Mouse (Mus musculus) embryonic facial prominence, embryonic 13.5 days (tissue): ENCODE data around the gene Cirbp. TPM values are rescaled to one million over a fixed set of nuclear protein-coding genes. Genes with fewer than 3 reads are reported as not detected.
A peak's percentile ranks its signal among the peaks of the same experiment; 100 is the strongest.

Experiments used
- ATAC-seq: fragments of 200-750 bp; cut with Nextera tagmentation; 2 replicates; pipeline ENCODE4 v1.8.0; 2017; ENCODE audit warnings: low read depth; ENCODE audit not compliant: insufficient number of reproducible peaks, insufficient read depth, low FRiP score, low TSS enrichment
- H3K27ac ChIP-seq: fragments of 300-500 bp; sonication (generic); 2 replicates; pipeline ENCODE4 v1.5.1; 2015; ENCODE audit warnings: moderate library complexity, mild to moderate bottlenecking, inconsistent platforms
- H3K27me3 ChIP-seq: fragments of 300-500 bp; sonication (generic); 2 replicates; pipeline ENCODE4 v1.6.1; 2015; ENCODE audit warnings: mild to moderate bottlenecking, inconsistent platforms
- H3K36me3 ChIP-seq: fragments of 300-500 bp; sonication (generic); 2 replicates; pipeline ENCODE4 v1.6.1; 2015; ENCODE audit warnings: mild to moderate bottlenecking, inconsistent platforms
- H3K4me1 ChIP-seq: fragments of 300-500 bp; sonication (generic); 2 replicates; pipeline ENCODE4 v1.6.1; 2015; ENCODE audit warnings: inconsistent platforms
- H3K4me2 ChIP-seq: fragments of 300-500 bp; sonication (generic); 2 replicates; pipeline ENCODE4 v1.6.1; 2015; ENCODE audit warnings: moderate library complexity, mild to moderate bottlenecking, inconsistent platforms
- H3K4me3 ChIP-seq: fragments of 300-500 bp; sonication (generic); 2 replicates; pipeline ENCODE4 v1.5.1; 2015; ENCODE audit warnings: mild to moderate bottlenecking, inconsistent platforms
- H3K9ac ChIP-seq: fragments of 300-500 bp; sonication (generic); 2 replicates; pipeline ENCODE4 v1.6.1; 2015; ENCODE audit warnings: mild to moderate bottlenecking, inconsistent platforms
- H3K9me3 ChIP-seq: fragments of 300-500 bp; sonication (generic); 2 replicates; pipeline ENCODE4 v1.6.1; 2016; ENCODE audit warnings: inconsistent platforms
- WGBS: fragments of 180-500 bp; shearing (Covaris S2); methylation state at CpG from one replicate; pipeline ENCODE4 v1.1.7; 2015; ENCODE audit warnings: mixed read lengths; 5-methylcytosine and 5-hydroxymethylcytosine counted together
- polyA plus RNA-seq: library from polyadenylated mRNA; unstranded; fragments of >200 nt; fragmentation: Nextera tagmentation; extraction: Ambion mirVana; gene quantifications from 2 replicates; pipeline ENCODE4 v1.2.1, GENCODE M21; 2015

The Cirbp gene
- polyA plus RNA-seq: 142 and 162 TPM in 2 replicates

DNA sequence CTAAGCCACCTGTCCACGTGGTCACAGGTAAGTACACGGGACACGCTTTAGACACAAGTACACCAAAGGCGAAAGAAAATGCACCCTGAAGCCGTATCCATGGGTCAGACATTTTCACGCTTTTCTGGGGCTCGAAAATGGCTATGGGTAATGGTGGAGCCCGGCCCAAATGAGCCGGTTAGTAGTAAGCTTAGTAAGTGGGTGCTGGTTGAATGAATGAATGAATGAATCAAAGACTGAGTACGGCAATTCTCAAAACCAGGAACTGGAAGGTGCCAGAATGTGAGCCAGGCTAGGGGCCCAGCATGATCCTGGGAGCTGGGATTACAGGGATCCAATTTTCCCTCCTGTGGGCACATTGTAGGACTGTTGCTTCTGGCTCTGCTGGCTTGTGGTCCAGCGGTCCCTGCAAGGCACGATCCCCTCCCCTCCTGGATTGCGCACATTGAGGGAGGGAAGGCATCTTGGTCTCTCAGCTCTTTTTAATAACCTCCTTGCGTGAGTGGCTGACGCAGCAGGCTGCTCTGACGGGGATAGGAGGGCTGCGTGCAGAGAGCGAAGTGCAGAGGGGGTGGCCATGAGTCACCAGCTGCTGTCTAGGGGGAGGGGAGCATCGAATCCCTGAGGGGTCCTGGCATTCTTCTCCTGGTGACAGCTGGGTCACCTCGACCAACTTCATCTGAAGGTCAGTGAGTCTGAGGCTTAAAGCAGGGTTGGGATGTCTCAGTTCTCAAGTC is at the start of gene Cirbp:
TSS of gene Cirbp (plus strand) at position 594 of the 737 bp plus-strand sequence.
- Histone ChIP-seq H3K27ac (peak within 1 kb of the TSS; percentile 99), H3K9ac (peak within 1 kb of the TSS; percentile 71), H3K4me3 (peak within 1 kb of the TSS; percentile 45), H3K4me1 (peaks cover 78% of the 10 kb centered on the region), H3K9me3 (no peaks in the 10 kb centered on the region), H3K27me3 (no peaks in the 10 kb centered on the region), H3K4me2 (peak within 1 kb of the TSS; percentile 93), H3K36me3 (peaks cover 9% of the 10 kb centered on the region)
- no peak for ATAC-seq
- whole genome bisulfite sequencing: 12% methylated on average over 20 of the region's 20 CpGs

DNA sequence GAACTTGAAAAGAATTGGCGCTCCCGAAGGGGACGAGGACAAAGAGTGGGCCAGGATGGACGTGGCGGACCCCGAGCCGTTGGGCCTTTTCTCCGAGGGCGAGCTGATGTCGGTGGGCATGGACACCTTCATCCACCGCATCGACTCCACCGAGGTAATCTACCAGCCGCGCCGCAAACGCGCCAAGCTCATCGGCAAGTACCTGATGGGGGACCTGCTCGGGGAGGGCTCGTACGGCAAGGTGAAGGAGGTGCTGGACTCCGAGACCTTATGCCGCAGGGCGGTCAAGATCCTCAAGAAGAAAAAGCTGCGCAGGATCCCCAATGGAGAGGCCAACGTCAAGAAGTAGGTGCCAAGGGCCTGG is 49.2 kb upstream of the Cirbp start:
- H3K36me3 ChIP-seq: peaks cover 39% of the 10 kb centered on the region
- peak overlapping the region; percentile 81; the same call in 1 of the 2 replicates for H3K27ac ChIP-seq
- peak overlapping the region; percentile 93 for H3K9ac ChIP-seq
- no peaks in the 10 kb centered on the region for H3K9me3 ChIP-seq
- WGBS: under 1% methylated on average over 27 of the region's 27 CpGs
- peaks cover 44% of the 10 kb centered on the region for H3K4me1 ChIP-seq
- peak overlapping the region; percentile 98 for H3K4me2 ChIP-seq
- no peak for ATAC-seq
- H3K4me3 ChIP-seq: peak overlapping the region; percentile 96
- H3K27me3 ChIP-seq: no peaks in the 10 kb centered on the region

DNA sequence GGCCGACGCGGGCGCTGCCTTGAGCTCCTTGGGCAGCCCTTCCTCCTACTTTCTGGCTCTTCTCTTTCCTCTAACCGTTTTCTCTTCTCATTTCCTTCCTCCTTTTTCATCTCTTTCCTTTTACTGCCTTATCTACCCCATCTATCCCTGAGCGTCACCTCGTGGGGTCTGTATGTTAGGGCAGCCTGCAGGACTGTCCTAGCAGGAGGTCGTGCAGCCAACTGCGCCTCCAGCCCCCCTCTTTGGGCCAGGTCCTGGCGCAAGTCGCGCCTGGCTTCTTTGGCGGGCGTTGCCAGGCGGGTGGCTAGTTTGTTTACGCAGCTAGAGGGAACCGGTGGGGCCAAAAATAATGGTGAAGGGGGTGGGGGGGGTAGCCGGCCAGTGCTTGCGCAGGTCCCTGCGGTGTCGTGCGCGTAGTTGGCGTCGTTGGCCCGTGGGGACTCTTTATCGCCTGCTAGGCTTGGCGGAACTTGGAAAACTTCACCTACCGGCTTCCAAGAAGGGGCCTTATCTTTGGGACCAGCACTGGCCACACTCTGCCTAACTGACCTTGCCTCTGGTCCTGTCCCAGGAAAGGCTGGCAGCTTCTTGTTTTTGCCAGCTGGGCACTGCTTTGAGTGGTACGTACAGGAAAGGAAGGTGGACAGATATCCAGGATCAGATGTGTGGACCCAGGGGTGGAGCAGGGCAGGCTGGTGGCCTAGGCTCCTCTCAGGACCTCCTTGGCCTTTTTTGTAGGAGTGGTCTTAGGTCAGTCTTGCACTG is 48.7 kb upstream of the Cirbp start:
- peaks cover 44% of the 10 kb centered on the region for H3K36me3 ChIP-seq

DNA sequence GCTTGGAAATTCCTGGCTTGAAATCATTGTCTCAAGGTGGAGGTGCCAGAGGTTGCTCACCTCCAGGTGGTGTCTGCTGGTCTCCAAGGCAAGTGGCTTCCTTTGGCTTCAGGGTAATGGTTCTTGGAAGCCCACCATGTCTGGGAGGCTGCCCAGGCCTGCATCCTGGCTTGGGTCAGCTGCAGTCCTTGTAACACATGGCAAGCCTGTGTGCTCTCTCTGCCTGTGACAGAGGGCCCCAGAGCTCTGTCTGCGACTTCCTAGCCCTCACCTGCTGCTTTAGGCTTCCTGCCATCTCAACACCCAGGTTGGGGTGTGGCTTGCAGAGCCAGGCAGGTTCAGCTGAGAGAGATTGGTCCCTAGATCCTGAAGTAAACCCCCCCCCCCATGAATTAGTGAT is 48.0 kb upstream of the Cirbp start:
- Histone ChIP-seq H3K9ac (peak overlapping the region; percentile 93), H3K9me3 (no peaks in the 10 kb centered on the region), H3K27ac (0 out of 2 replicates have a peak overlapping the region, but pooled peaks have one; percentile 81), H3K4me2 (peak overlapping the region; percentile 98), H3K36me3 (peaks cover 50% of the 10 kb centered on the region), H3K4me3 (peak overlapping the region; percentile 96), H3K4me1 (peaks cover 44% of the 10 kb centered on the region), H3K27me3 (no peaks in the 10 kb centered on the region)
- no peak for ATAC-seq
- WGBS: 40% methylated on average over 1 of the region's 1 CpGs

More for the DNA sequence above, 48.7 kb upstream of the Cirbp start:
- 4% methylated on average over 30 of the region's 30 CpGs for WGBS
- Histone ChIP-seq H3K9ac (peak overlapping the region; percentile 93), H3K4me1 (peaks cover 44% of the 10 kb centered on the region), H3K27ac (0 out of 2 replicates have a peak overlapping the region, but pooled peaks have one; percentile 81), H3K4me2 (peak overlapping the region; percentile 98), H3K4me3 (peak overlapping the region; percentile 96), H3K27me3 (no peaks in the 10 kb centered on the region), H3K9me3 (no peaks in the 10 kb centered on the region)
- no peak for ATAC-seq

DNA sequence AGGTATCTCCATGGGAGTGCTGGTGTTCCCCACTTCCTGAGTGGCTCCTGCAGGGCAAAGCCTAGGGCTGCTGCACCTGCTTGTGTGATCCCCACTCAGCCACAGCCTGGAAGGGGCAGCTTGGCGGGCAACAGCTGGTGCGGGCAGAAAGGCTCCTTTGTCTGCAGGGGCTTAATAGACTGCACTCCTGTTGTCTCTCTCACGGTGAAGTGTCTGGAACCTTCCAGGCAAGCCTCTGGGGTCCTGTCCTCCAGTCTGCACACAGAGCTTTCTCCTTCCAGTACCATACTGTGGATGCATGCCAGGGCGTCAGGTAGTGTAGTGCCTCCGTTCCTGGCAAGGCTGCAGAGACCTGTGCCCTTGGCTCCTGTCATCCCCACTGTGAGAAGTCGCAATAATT is 47.2 kb upstream of the Cirbp start:
- no peaks in the 10 kb centered on the region for H3K9me3 ChIP-seq
- ATAC-seq: no peak
- WGBS: 75% methylated on average over 6 of the region's 6 CpGs
- H3K4me3 ChIP-seq: peak overlapping the region; percentile 96
- no peaks in the 10 kb centered on the region for H3K27me3 ChIP-seq
- peak overlapping the region; percentile 98 for H3K4me2 ChIP-seq
- peak overlapping the region; percentile 7; the same call in 1 of the 2 replicates for H3K27ac ChIP-seq
- peaks cover 49% of the 10 kb centered on the region for H3K4me1 ChIP-seq
- H3K36me3 ChIP-seq: peaks cover 58% of the 10 kb centered on the region
- H3K9ac ChIP-seq: peak overlapping the region; percentile 93

DNA sequence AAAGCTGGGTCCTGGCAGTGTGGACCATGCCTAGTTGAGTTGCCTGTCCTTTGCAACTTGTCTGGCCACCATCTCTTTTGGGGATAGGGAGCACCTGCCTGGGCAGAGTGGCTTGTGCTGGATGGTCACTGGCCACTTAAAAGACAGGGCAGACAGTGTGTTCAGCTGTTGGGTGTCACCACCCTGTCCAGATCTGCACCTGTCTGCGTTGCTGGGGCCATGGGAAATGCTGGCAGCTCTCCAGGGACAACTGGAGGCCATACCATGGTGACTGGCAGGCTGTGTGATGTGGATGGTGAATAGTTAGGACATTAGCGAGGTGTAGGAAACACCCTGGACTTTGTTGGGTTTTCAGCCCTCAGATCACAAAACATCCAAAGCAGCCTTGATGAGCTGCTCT is 45.6 kb upstream of the Cirbp start:
- peaks cover 74% of the 10 kb centered on the region for H3K36me3 ChIP-seq
- peak overlapping the region; percentile 32 for H3K9ac ChIP-seq
- H3K4me3 ChIP-seq: no peak overlapping the region

DNA sequence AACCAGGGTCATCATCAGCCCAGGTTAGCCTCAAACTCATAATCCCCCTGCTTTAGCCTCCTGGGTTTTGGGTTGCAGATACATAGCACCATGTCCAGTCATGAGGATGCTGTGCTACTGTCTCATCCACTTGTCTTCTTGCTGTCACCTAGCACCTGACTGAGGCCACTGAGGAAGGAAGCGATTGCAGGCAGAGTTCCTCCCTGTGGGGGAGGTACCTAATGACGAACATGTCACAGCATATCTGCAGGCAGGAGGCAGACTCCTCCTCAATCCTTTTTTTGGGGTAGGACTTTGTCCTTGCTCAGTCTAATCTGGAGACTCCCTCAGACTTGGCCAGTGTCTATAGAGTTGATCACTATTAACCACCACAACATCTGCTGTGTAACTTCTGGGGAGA is 44.1 kb upstream of the Cirbp start:
- H3K27ac ChIP-seq: no peak overlapping the region
- WGBS: 84% methylated on average over 2 of the region's 2 CpGs
- H3K9ac ChIP-seq: no peak overlapping the region
- no peak overlapping the region for H3K4me3 ChIP-seq
- H3K36me3 ChIP-seq: peaks cover 89% of the 10 kb centered on the region
- peaks cover 41% of the 10 kb centered on the region for H3K4me1 ChIP-seq
- no peak overlapping the region for H3K4me2 ChIP-seq
- no peaks in the 10 kb centered on the region for H3K27me3 ChIP-seq
- ATAC-seq: no peak
- H3K9me3 ChIP-seq: no peaks in the 10 kb centered on the region

More for the DNA sequence above, 45.6 kb upstream of the Cirbp start:
- H3K4me1 ChIP-seq: peaks cover 42% of the 10 kb centered on the region
- ATAC-seq: no peak
- H3K9me3 ChIP-seq: no peaks in the 10 kb centered on the region
- H3K27me3 ChIP-seq: no peaks in the 10 kb centered on the region
- 90% methylated on average over 2 of the region's 2 CpGs for WGBS
- H3K27ac ChIP-seq: 0 out of 2 replicates have a peak overlapping the region, but pooled peaks have one; percentile 7
- no peak overlapping the region for H3K4me2 ChIP-seq

DNA sequence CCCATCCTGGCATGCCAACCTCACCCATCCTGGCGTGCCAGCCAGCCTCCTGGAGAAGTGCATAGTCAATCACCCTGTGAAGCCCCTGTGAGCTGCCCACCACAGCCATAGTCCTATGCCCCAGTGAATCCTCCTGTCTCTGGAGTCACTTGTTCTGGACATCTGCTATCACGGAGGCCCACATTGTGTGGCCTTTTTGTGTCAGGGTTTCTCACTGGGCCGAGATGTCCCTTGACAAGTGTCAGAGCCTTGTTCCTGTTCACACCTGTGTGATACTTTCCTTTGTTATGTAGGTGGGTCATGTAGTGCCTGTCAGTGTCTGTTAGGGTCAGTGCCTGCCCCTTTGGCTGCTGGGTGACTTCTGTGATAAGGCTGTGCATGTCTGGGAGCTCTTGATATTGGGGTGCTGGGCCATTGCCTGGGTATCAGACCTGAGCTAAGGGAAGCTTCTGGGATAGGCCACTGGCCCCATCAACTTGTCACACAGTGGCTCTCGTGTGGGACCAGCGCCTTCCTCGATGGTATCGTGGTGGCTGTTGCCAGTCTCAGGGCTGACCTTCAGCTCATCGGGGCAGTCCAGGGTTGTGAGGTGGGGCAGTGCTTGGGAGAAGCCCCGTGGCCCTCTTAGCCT is 41.7 kb upstream of the Cirbp start:
- Histone ChIP-seq H3K27ac (no peak overlapping the region), H3K27me3 (no peaks in the 10 kb centered on the region), H3K36me3 (peaks cover 98% of the 10 kb centered on the region), H3K4me2 (no peak overlapping the region), H3K4me3 (no peak overlapping the region), H3K9ac (0 out of 2 replicates have a peak overlapping the region, but pooled peaks have one; percentile 11), H3K9me3 (no peaks in the 10 kb centered on the region), H3K4me1 (peaks cover 17% of the 10 kb centered on the region)
- 93% methylated on average over 9 of the region's 9 CpGs for WGBS
- no peak for ATAC-seq

DNA sequence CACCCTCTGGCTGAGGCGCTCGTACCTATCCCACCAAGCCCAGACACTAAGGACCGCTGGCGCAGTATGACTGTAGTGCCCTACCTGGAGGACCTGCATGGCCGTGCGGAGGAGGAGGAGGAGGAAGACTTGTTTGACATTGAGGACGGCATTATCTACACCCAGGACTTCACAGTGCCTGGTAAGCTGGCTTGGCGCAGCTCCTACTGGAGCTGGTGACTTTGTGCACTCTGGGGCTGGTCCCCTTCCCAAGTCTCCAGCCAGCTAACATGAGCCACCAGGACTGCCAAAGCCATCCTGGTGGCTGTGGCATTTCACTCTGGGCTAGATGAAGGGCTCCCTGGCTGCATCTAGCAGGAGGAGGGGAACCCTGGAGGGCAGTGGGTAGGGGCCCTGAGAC is 37.9 kb upstream of the Cirbp start:
- H3K27me3 ChIP-seq: no peaks in the 10 kb centered on the region
- no peak for ATAC-seq
- no peak overlapping the region for H3K27ac ChIP-seq
- WGBS: 90% methylated on average over 8 of the region's 8 CpGs
- H3K9ac ChIP-seq: no peak overlapping the region
- no peak overlapping the region for H3K4me3 ChIP-seq
- H3K4me2 ChIP-seq: no peak overlapping the region
- H3K4me1 ChIP-seq: peaks cover 23% of the 10 kb centered on the region
- H3K36me3 ChIP-seq: peaks cover 98% of the 10 kb centered on the region
- no peaks in the 10 kb centered on the region for H3K9me3 ChIP-seq

DNA sequence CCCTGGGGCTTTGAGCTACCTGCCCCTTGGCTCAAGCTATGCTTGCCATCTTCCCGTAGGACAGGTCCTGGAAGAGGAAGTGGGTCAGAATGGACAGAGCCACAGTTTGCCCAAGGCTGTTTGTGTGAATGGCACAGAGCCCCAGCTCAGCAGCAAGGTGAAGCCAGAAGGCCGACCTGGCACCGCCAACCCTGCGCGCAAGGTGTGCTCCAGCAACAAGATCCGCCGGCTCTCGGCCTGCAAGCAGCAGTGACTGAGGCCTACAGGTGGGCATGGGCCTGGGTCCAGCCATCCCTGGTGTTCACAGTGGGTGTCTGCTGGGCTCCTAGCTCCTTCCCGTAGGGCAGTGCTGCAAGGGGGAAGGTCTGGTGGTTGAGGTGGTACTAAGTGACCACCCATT is 35.9 kb upstream of the Cirbp start:
- 88% methylated on average over 9 of the region's 9 CpGs for WGBS
- ATAC-seq: no peak
- no peaks in the 10 kb centered on the region for H3K9me3 ChIP-seq
- peaks cover 97% of the 10 kb centered on the region for H3K36me3 ChIP-seq
- H3K27me3 ChIP-seq: peaks cover 1% of the 10 kb centered on the region; the same call in 1 of the 2 replicates
- no peak overlapping the region for H3K4me2 ChIP-seq
- H3K27ac ChIP-seq: no peak overlapping the region
- H3K4me1 ChIP-seq: peaks cover 22% of the 10 kb centered on the region
- no peak overlapping the region for H3K4me3 ChIP-seq
- H3K9ac ChIP-seq: no peak overlapping the region

DNA sequence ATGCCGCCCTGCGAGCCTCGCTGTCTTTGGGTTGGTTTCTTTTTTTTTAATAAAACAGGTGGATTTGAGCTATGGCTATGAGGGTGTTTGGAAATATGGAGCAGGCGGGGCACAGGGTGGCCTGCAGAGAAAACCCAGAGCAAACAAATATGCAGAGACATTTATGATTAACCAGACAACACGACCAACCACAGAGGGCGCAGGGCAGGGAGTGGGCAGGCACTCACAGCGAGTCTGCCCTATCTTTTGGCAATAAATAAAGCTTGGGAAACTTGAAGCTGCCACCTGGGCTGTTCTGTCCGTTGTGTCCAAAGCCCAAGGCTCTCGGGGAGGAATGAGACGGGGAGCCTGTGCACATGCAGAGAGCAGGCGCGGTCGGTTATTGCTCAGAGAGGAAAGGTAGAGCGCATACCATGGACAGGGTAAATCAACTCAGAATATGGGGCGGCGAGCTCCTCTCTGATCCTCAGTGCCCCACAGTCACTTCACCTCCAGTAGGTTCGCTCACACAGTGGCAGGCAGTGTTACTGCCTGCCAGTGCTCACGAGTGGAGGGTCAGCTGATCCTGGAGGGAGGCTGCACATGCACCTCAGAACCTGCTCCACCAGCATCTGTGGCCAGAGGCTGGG is 35.3 kb upstream of the Cirbp start:
- no peak overlapping the region for H3K9ac ChIP-seq
- WGBS: 85% methylated on average over 18 of the region's 18 CpGs
- H3K4me1 ChIP-seq: peaks cover 22% of the 10 kb centered on the region
- no peak for ATAC-seq
- H3K27ac ChIP-seq: no peak overlapping the region
- H3K4me2 ChIP-seq: no peak overlapping the region
- no peak overlapping the region for H3K4me3 ChIP-seq
- H3K27me3 ChIP-seq: peaks cover 7% of the 10 kb centered on the region; the same call in 1 of the 2 replicates
- no peaks in the 10 kb centered on the region for H3K9me3 ChIP-seq
- peaks cover 95% of the 10 kb centered on the region for H3K36me3 ChIP-seq
